Mouse (Mus musculus): ENCODE measurements around the gene Kirrel3. TPM values are rescaled to one million over a fixed set of nuclear protein-coding genes. Genes with fewer than 3 reads are reported as not detected.

The Kirrel3 gene
- polyA plus RNA-seq, 1 experiment from 2014 or later = 2.5 TPM

DNA sequence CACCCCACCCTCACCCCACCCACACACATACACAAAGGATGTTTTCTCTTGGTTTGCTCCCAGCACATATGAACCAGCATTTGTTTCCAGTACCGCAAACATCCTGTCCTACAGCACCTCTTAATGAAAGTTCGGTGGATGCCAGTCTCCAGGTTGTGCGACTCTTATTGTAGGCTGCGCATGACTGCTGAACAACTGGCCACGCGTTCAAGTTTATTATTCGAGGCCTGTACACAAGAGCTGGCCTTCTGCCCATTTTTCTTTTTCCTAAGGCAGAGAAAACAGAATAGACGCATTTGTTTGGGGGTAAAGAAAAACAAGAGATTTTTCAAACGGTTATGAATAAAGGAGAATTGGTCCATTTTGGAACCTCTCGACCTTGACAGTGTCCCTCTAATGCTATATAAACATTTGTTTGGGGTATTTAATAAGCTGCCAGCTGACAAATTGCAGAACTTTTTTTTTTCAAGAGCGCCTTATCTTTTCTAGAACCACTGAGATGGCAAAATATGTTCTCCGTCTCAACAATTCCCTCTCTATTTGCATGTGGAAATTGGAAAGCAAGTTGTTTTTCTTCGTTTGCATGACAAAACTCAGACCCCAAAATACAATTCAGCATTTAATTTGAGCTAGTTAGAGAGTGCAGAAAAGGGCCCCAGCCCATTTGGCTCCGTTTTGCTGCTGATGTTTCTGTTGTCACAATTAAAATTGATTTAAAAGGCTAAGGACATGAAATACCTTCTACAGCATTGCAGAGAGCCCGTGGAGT lies 179.9 kb downstream of the Kirrel3 start:
- DNase-seq (ENCODE audit: low spot score) (no peak), ATAC-seq (replicated peaks; ENCODE audit: insufficient number of reproducible peaks, low FRiP score, low TSS enrichment, low read depth) (no peak)
- Histone ChIP-seq H3K36me3 (replicated peaks; ENCODE audit: control insufficient read depth, insufficient read depth, low read depth, low read length) (no peaks in the 10 kb centered on the region), H3K9me3 (replicated peaks; ENCODE audit: control insufficient read depth, low read length) (no peaks in the 10 kb centered on the region), H3K9ac (replicated peaks; ENCODE audit: low read length) (no peak overlapping the region), H3K4me3 (ENCODE audit: low read depth, low read length) (no peak overlapping the region), H3K4me1 (ENCODE audit: control insufficient read depth, insufficient read depth, low read length) (no peaks in the 10 kb centered on the region), H3K27ac (replicated peaks; ENCODE audit: low read depth, low read length) (no peak overlapping the region), H3K4me2 (ENCODE audit: low read depth, low read length) (no peak overlapping the region), H3K27me3 (ENCODE audit: control insufficient read depth, insufficient read depth, low read length) (no peaks in the 10 kb centered on the region)
- 78% methylated on average over 15 of the region's 15 CpGs for WGBS

DNA sequence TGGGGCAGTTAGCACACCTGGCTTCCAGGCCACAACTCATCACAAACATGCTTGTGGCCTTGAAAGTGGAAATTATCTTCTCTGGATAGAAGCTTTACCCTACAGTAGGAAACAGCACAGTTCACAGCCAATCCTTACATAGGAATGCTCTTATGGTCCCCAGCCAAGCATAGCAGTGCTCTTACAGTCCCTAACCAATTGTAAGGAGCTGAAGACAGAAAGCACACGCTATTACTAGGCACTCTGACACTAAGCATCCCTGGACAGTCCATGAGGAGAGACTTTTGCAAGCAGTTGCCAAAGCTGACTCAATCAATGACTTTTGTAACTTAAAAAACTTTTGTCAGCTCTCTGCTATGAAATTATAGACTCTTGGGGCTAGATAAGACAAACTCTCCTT lies 181.5 kb downstream of the Kirrel3 start:
- ATAC-seq (replicated peaks; ENCODE audit: insufficient number of reproducible peaks, low FRiP score, low TSS enrichment, low read depth) (no peak), DNase-seq (ENCODE audit: low spot score) (no peak)
- Histone ChIP-seq H3K36me3 (replicated peaks; ENCODE audit: control insufficient read depth, insufficient read depth, low read depth, low read length) (no peaks in the 10 kb centered on the region), H3K4me2 (ENCODE audit: low read depth, low read length) (no peak overlapping the region), H3K27ac (replicated peaks; ENCODE audit: low read depth, low read length) (no peak overlapping the region), H3K4me1 (ENCODE audit: control insufficient read depth, insufficient read depth, low read length) (no peaks in the 10 kb centered on the region), H3K9me3 (replicated peaks; ENCODE audit: control insufficient read depth, low read length) (no peaks in the 10 kb centered on the region), H3K4me3 (ENCODE audit: low read depth, low read length) (no peak overlapping the region), H3K9ac (replicated peaks; ENCODE audit: low read length) (no peak overlapping the region), H3K27me3 (ENCODE audit: control insufficient read depth, insufficient read depth, low read length) (no peaks in the 10 kb centered on the region)
- WGBS = 75% methylated on average over 1 of the region's 1 CpGs

DNA sequence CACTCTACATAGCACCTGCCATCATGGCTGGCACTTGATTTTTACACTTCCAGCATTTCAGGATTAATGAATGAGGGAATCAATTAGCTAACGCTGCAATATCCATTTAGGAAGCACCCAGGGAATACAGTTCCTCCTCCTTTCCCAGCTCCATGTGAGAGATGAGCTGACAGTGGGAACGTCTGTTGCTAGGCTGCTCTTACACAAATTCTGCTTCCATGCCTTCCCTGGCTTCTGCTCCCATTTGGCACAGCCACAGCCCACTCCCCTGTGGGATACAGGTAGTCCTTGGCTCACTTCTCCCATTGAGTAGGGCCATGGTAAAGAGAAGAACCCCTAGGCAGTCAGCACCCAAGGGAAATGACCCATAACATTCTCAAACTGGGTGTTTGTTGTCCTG lies 185.2 kb downstream of the Kirrel3 start:
- H3K4me1 ChIP-seq (ENCODE audit: control insufficient read depth, insufficient read depth, low read length) = no peaks in the 10 kb centered on the region
- no peaks in the 10 kb centered on the region for H3K9me3 ChIP-seq (replicated peaks; ENCODE audit: control insufficient read depth, low read length)
- H3K4me3 ChIP-seq (ENCODE audit: low read depth, low read length) = no peak overlapping the region
- DNase-seq (ENCODE audit: low spot score) = no peak
- no peak overlapping the region for H3K27ac ChIP-seq (replicated peaks; ENCODE audit: low read depth, low read length)
- ATAC-seq (replicated peaks; ENCODE audit: insufficient number of reproducible peaks, low FRiP score, low TSS enrichment, low read depth) = no peak
- no peak overlapping the region for H3K4me2 ChIP-seq (ENCODE audit: low read depth, low read length)
- 79% methylated on average over 2 of the region's 2 CpGs for WGBS
- no peak overlapping the region for H3K9ac ChIP-seq (replicated peaks; ENCODE audit: low read length)
- H3K36me3 ChIP-seq (replicated peaks; ENCODE audit: control insufficient read depth, insufficient read depth, low read depth, low read length) = no peaks in the 10 kb centered on the region
- H3K27me3 ChIP-seq (ENCODE audit: control insufficient read depth, insufficient read depth, low read length) = no peaks in the 10 kb centered on the region

DNA sequence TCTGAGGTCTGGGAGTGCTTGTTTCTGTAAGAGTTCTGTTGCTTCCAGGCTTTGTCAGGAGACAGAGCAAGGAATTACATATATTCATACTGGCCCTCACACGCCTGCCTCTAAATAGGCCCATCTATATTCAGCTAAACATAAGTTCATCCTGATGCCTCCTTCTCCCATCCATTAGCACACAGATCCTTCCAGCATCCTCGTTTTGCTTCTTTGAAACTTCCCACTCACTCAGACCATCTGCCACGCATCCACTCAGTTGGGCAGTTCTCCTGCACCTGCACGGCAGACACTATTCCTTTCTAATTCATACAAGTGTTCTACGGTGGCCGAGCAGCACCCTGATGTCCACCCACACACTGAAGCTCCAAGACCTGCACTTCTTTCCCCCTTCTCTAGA lies 201.1 kb downstream of the Kirrel3 start:
- Histone ChIP-seq H3K36me3 (replicated peaks; ENCODE audit: control insufficient read depth, insufficient read depth, low read depth, low read length) (no peaks in the 10 kb centered on the region), H3K4me3 (ENCODE audit: low read depth, low read length) (no peak overlapping the region), H3K9me3 (replicated peaks; ENCODE audit: control insufficient read depth, low read length) (no peaks in the 10 kb centered on the region), H3K27me3 (ENCODE audit: control insufficient read depth, insufficient read depth, low read length) (no peaks in the 10 kb centered on the region), H3K4me1 (ENCODE audit: control insufficient read depth, insufficient read depth, low read length) (no peaks in the 10 kb centered on the region), H3K9ac (replicated peaks; ENCODE audit: low read length) (no peak overlapping the region), H3K4me2 (ENCODE audit: low read depth, low read length) (no peak overlapping the region), H3K27ac (replicated peaks; ENCODE audit: low read depth, low read length) (no peak overlapping the region)
- WGBS = 85% methylated on average over 6 of the region's 6 CpGs
- DNase-seq (ENCODE audit: low spot score) = no peak
- no peak for ATAC-seq (replicated peaks; ENCODE audit: insufficient number of reproducible peaks, low FRiP score, low TSS enrichment, low read depth)

GRCm38 (mm10) chr9:34688358-34688757 lies 202.7 kb downstream of the Kirrel3 start:
- H3K4me1 ChIP-seq (ENCODE audit: control insufficient read depth, insufficient read depth, low read length) = no peaks in the 10 kb centered on the region
- 35% methylated on average over 4 of the region's 4 CpGs for WGBS
- no peaks in the 10 kb centered on the region for H3K27me3 ChIP-seq (ENCODE audit: control insufficient read depth, insufficient read depth, low read length)
- no peak overlapping the region for H3K4me3 ChIP-seq (ENCODE audit: low read depth, low read length)
- H3K4me2 ChIP-seq (ENCODE audit: low read depth, low read length) = no peak overlapping the region
- no peak overlapping the region for H3K9ac ChIP-seq (replicated peaks; ENCODE audit: low read length)
- H3K27ac ChIP-seq (replicated peaks; ENCODE audit: low read depth, low read length) = no peak overlapping the region
- H3K36me3 ChIP-seq (replicated peaks; ENCODE audit: control insufficient read depth, insufficient read depth, low read depth, low read length) = no peaks in the 10 kb centered on the region
- DNase-seq (ENCODE audit: low spot score) (no peak), ATAC-seq (replicated peaks; ENCODE audit: insufficient number of reproducible peaks, low FRiP score, low TSS enrichment, low read depth) (no peak)
- H3K9me3 ChIP-seq (replicated peaks; ENCODE audit: control insufficient read depth, low read length) = no peaks in the 10 kb centered on the region

GRCm38 (mm10) chr9:34689375-34689774 lies 203.7 kb downstream of the Kirrel3 start:
- H3K36me3 ChIP-seq (replicated peaks; ENCODE audit: control insufficient read depth, insufficient read depth, low read depth, low read length) = no peaks in the 10 kb centered on the region
- H3K27ac ChIP-seq (replicated peaks; ENCODE audit: low read depth, low read length) = no peak overlapping the region
- H3K9me3 ChIP-seq (replicated peaks; ENCODE audit: control insufficient read depth, low read length) = no peaks in the 10 kb centered on the region
- DNase-seq (ENCODE audit: low spot score) = no peak
- H3K9ac ChIP-seq (replicated peaks; ENCODE audit: low read length) = no peak overlapping the region
- no peak overlapping the region for H3K4me3 ChIP-seq (ENCODE audit: low read depth, low read length)
- 74% methylated on average over 3 of the region's 3 CpGs for WGBS
- no peaks in the 10 kb centered on the region for H3K27me3 ChIP-seq (ENCODE audit: control insufficient read depth, insufficient read depth, low read length)
- H3K4me2 ChIP-seq (ENCODE audit: low read depth, low read length) = no peak overlapping the region
- H3K4me1 ChIP-seq (ENCODE audit: control insufficient read depth, insufficient read depth, low read length) = no peaks in the 10 kb centered on the region
- ATAC-seq (replicated peaks; ENCODE audit: insufficient number of reproducible peaks, low FRiP score, low TSS enrichment, low read depth) = no peak

- no peak for DNase-seq (ENCODE audit: low spot score)
These were observed 210.0 kb downstream of the Kirrel3 start for GRCm38 (mm10) chr9:34695646-34696045.

DNA sequence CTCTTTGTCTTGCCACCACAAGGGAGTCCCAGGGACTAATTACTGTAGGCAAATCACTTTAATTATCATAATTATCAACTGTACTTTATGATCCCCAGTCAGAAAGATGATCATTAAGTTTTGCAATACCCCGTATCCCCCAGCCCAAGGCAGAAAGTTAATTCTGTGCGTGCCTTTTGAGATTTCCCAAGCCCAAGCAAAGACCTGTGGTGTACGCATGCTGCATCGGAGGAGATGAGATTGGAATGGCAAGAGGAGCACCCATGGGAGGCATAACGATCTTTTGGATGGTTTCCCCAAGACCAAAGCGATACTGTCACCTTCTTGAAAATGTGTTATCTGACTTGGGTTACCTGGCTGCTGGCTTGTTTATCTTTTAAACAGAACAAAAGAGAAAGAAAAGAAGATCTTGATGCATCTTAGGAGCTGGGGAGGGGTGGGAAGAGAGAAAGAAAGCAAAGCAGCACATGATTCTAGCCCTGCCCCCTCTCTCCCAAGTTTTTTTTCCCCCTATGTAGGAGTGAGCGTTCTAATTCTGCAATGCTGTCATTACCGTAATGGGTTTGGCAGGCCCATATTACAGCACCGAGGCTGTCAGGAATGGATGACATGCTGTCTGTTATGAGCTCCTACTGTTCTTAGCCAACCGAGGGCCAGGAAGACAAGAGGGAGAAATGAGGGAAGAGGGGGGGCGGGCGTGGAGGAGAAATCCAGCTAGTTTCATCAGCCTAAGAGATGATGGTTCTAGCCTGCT lies 218.0 kb downstream of the Kirrel3 start:
- Histone ChIP-seq H3K4me1 (ENCODE audit: control insufficient read depth, insufficient read depth, low read length) (no peaks in the 10 kb centered on the region), H3K4me2 (ENCODE audit: low read depth, low read length) (no peak overlapping the region)
- no peak for DNase-seq (ENCODE audit: low spot score)

More at GRCm38 (mm10) chr9:34695646-34696045, 210.0 kb downstream of the Kirrel3 start:
- Histone ChIP-seq H3K9me3 (replicated peaks; ENCODE audit: control insufficient read depth, low read length) (no peaks in the 10 kb centered on the region), H3K4me2 (ENCODE audit: low read depth, low read length) (no peak overlapping the region), H3K27ac (replicated peaks; ENCODE audit: low read depth, low read length) (no peak overlapping the region), H3K4me1 (ENCODE audit: control insufficient read depth, insufficient read depth, low read length) (no peaks in the 10 kb centered on the region), H3K4me3 (ENCODE audit: low read depth, low read length) (no peak overlapping the region), H3K9ac (replicated peaks; ENCODE audit: low read length) (no peak overlapping the region), H3K27me3 (ENCODE audit: control insufficient read depth, insufficient read depth, low read length) (no peaks in the 10 kb centered on the region), H3K36me3 (replicated peaks; ENCODE audit: control insufficient read depth, insufficient read depth, low read depth, low read length) (no peaks in the 10 kb centered on the region)
- WGBS = 79% methylated on average over 5 of the region's 5 CpGs
- no peak for ATAC-seq (replicated peaks; ENCODE audit: insufficient number of reproducible peaks, low FRiP score, low TSS enrichment, low read depth)

More for the DNA sequence above, 218.0 kb downstream of the Kirrel3 start:
- Histone ChIP-seq H3K27me3 (ENCODE audit: control insufficient read depth, insufficient read depth, low read length) (no peaks in the 10 kb centered on the region), H3K36me3 (replicated peaks; ENCODE audit: control insufficient read depth, insufficient read depth, low read depth, low read length) (no peaks in the 10 kb centered on the region), H3K9ac (replicated peaks; ENCODE audit: low read length) (no peak overlapping the region), H3K9me3 (replicated peaks; ENCODE audit: control insufficient read depth, low read length) (no peaks in the 10 kb centered on the region), H3K27ac (replicated peaks; ENCODE audit: low read depth, low read length) (no peak overlapping the region), H3K4me3 (ENCODE audit: low read depth, low read length) (no peak overlapping the region)
- ATAC-seq (replicated peaks; ENCODE audit: insufficient number of reproducible peaks, low FRiP score, low TSS enrichment, low read depth) = no peak
- WGBS = 78% methylated on average over 12 of the region's 12 CpGs
